Comparison of ENCODE assay signal across 19 mouse cellular contexts in the genomic region with DNA sequence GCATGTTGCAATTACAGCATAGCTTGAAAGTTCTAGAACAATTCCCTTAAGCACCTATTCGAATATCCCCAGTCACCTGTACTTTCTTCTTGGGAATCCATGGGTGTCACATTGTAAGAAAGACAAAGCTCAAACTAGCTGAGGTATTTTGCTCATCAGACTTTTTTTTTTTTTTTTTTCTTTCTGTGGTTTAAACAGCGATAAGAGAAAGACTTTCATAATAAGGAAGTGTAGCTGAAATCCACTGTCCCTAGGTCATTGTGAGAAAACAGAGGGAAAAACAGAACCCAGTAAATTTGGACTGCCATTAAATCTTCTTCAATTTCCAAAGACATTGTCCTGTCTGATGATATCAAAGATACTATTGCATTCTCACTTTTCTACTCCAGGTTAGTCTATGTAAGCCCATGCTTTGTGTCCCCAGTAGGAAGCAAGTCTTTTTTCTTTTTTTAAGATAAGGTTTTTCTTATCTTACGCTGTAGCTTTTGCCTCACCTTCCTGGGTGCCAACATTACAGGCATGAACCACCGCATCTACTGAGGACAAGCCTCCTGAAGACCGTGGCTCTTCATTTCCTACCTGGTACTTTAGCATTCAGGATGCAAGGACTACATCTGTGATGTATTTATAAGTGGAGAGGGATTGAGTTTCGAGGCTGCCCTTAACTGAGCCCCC.
"Had no signal": no experiment of that assay in that cellular context is flagged by ENCODE, and none has a peak within 500 bp of the region (broad histone marks: within the 10 kb centered on the region; RNA-seq: fewer than 3 reads in every experiment).

No protein-coding gene starts in this region.

- H3K27ac ChIP-seq: kidney, postnatal 0 days; left cerebral cortex, adult 2 months; liver, embryonic 14.5 days; lung, embryonic 15.5 days; midbrain, embryonic 10.5 days; midbrain, embryonic 13.5 days; neural tube, embryonic 13.5 days had no signal

- H3K36me3 ChIP-seq: lung, embryonic 15.5 days; midbrain, embryonic 10.5 days; midbrain, embryonic 13.5 days; neural tube, embryonic 13.5 days had no signal

- DNase-seq: kidney, adult 2 months; kidney, postnatal 25 days; layer of hippocampus, postnatal 36 days; lung, adult 18-20 months; retina, postnatal 1 day; right cerebral cortex, postnatal 25 days; spleen, adult 18-20 months; thymus, adult 2 months; thymus, postnatal 14 days; thymus, postnatal 4 days had no signal

- H3K4me1 ChIP-seq: lung, embryonic 15.5 days; midbrain, embryonic 10.5 days; midbrain, embryonic 13.5 days; neural tube, embryonic 13.5 days had no signal

- H3K9me3 ChIP-seq: lung, embryonic 15.5 days; midbrain, embryonic 10.5 days; midbrain, embryonic 13.5 days; neural tube, embryonic 13.5 days had no signal

- H3K4me2 ChIP-seq: lung, embryonic 15.5 days; midbrain, embryonic 13.5 days; neural tube, embryonic 13.5 days had no signal

- H3K4me3 ChIP-seq: left cerebral cortex, adult 2 months; lung, embryonic 15.5 days; midbrain, embryonic 10.5 days; midbrain, embryonic 13.5 days; myocyte; neural tube, embryonic 13.5 days had no signal

- ATAC-seq: midbrain, embryonic 13.5 days; midbrain, embryonic 16.5 days had no signal

- H3K9ac ChIP-seq: liver, embryonic 14.5 days; lung, embryonic 15.5 days; midbrain, embryonic 13.5 days; neural tube, embryonic 13.5 days had no signal

- H3K27me3 ChIP-seq: lung, embryonic 15.5 days; midbrain, embryonic 13.5 days; neural tube, embryonic 13.5 days had no signal
